Mouse (Mus musculus): ENCODE measurements around the gene Phc3.
"Not testable (repeated sequence)": the region's sequence is repeated elsewhere in the genome, so short reads cannot be mapped to it uniquely, and the experiment has no call there.

The Phc3 gene

GRCm38 (mm10) chr3:30889014-30889413 lies 80.2 kb downstream of the Phc3 start:
- in situ Hi-C loops (cut with MboI; ENCODE audit: low sequenced_read_pairs), result no loop called here

GRCm38 (mm10) chr3:30887449-30887848 lies 81.8 kb downstream of the Phc3 start:
- in situ Hi-C loops (cut with MboI; ENCODE audit: low sequenced_read_pairs), result no loop called here

DNA sequence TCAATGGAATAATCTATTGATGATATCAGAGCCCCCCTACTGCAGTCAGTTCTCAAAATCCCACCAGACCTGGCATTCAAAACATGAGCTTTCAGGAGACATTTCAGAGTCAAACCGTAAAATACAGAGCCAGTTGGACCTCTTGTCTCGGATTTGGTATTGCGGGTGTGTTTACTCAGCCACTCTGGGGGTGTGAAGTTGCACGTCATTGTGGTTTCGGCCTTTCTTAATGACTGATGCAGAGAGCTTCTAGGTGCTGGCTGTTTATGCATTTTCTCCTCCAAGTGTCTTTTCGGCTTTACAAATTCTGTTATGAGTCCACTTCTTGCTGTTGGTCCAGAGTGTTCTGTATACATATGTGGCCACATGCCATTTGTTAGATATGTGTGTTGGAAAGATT lies 92.5 kb downstream of the Phc3 start:
- in situ Hi-C loops (cut with MboI; ENCODE audit: low sequenced_read_pairs), result no loop called here

- in situ Hi-C loops (cut with MboI; ENCODE audit: low sequenced_read_pairs), result no loop called here
These were observed 99.2 kb downstream of the Phc3 start for GRCm38 (mm10) chr3:30869995-30870394.

- in situ Hi-C loops (cut with MboI; ENCODE audit: low sequenced_read_pairs), result no loop called here
These were observed 100.6 kb downstream of the Phc3 start for GRCm38 (mm10) chr3:30868625-30869024.

GRCm38 (mm10) chr3:30868176-30868575 lies 101.0 kb downstream of the Phc3 start:
- in situ Hi-C loops (cut with MboI; ENCODE audit: low sequenced_read_pairs), result no loop called here

DNA sequence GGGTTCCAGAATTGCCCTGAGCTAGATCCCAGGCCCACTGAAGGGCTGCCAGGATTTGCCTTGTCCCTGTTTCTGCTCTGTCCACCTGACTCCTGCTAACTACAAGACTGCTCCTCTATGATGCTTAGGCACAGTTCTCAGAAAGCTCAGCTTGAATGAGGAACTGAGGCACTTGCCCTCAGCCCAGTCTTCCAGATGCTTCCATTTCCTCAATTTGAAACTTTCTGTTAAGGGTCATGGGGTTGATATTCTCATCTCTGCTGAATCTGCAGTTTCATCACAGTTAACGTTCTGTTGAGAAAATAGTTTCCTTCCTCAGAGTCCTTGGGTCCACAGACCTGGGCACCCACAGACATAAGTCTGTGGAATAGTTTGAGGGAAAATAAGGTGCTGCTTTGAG lies 104.6 kb downstream of the Phc3 start:
- in situ Hi-C loops (cut with MboI; ENCODE audit: low sequenced_read_pairs), result no loop called here

GRCm38 (mm10) chr3:30863712-30864435 lies 105.3 kb downstream of the Phc3 start:
- in situ Hi-C loops (cut with MboI; ENCODE audit: low sequenced_read_pairs), result no loop called here

- in situ Hi-C loops (cut with MboI; ENCODE audit: low sequenced_read_pairs), result no loop called here
These were observed 108.5 kb downstream of the Phc3 start for GRCm38 (mm10) chr3:30860705-30861104.

- in situ Hi-C loops (cut with MboI; ENCODE audit: low sequenced_read_pairs), result not testable (repeated sequence)
These were observed 109.6 kb downstream of the Phc3 start for GRCm38 (mm10) chr3:30859599-30859998.

- in situ Hi-C loops (cut with MboI; ENCODE audit: low sequenced_read_pairs), result no loop called here
These were observed 113.4 kb downstream of the Phc3 start, which contains the start of gene Gpr160 for GRCm38 (mm10) chr3:30855604-30856458. Gene Gpr160 (plus strand): TSS chr3:30855950.

- in situ Hi-C loops (cut with MboI; ENCODE audit: low sequenced_read_pairs), result no loop called here
These were observed 115.6 kb downstream of the Phc3 start for GRCm38 (mm10) chr3:30853596-30853995.

DNA sequence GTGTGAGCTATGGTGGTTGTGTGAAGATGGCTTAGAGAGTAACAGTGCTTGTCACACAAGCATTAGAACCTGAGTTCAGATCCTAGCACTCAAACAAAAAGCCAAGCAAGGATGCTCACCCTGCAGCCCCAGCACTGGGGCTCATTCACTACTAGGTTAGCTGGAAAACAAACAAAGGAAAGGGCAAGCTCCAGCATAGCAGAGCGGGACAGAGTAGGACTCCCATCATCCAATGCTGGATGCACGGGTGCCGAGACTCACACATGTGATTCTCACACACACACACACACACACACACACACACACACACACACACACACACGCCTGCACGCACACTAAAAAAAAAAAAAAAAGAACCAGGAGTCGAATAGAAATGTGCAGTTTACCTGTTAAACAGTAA lies 117.8 kb downstream of the Phc3 start:
- in situ Hi-C loops (cut with MboI; ENCODE audit: low sequenced_read_pairs), result no loop called here

Data from CH12F3 (cell line).